In genomic region chr3:142338058-142338457, GRCm38 (mm10) we compare ENCODE assay signal across 22 mouse cellular contexts.
"Had no signal": no experiment of that assay in that cellular context is flagged by ENCODE, and none has a peak within 500 bp of the region (broad histone marks: within the 10 kb centered on the region; RNA-seq: fewer than 3 reads in every experiment).

No protein-coding gene starts in this region.

- H3K4me2 ChIP-seq: limb, embryonic 12.5 days; limb, embryonic 15.5 days; liver, embryonic 11.5 days; lung, embryonic 14.5 days; midbrain, embryonic 12.5 days; midbrain, embryonic 15.5 days; neural tube, embryonic 12.5 days; stomach, embryonic 15.5 days had no signal

- DNase-seq: left cerebral cortex, postnatal 4 days; liver, postnatal 0 days; lung, embryonic 14.5 days; retina, postnatal 1 day; right cerebral cortex, postnatal 25 days; spleen, adult 18-20 months; thymus, adult 2 months; thymus, postnatal 14 days; thymus, postnatal 4 days had no signal

- H3K27me3 ChIP-seq: midbrain, embryonic 12.5 days; midbrain, embryonic 15.5 days; neural tube, embryonic 12.5 days; stomach, embryonic 15.5 days had no signal

- H3K9me3 ChIP-seq: limb, embryonic 12.5 days; limb, embryonic 15.5 days; midbrain, embryonic 12.5 days; midbrain, embryonic 15.5 days; neural tube, embryonic 12.5 days; stomach, embryonic 15.5 days had no signal

- H3K36me3 ChIP-seq: limb, embryonic 12.5 days; limb, embryonic 15.5 days; midbrain, embryonic 12.5 days; midbrain, embryonic 15.5 days; neural tube, embryonic 12.5 days; stomach, embryonic 15.5 days had no signal

- H3K9ac ChIP-seq: limb, embryonic 12.5 days; limb, embryonic 15.5 days; liver, embryonic 14.5 days; liver, postnatal 0 days; lung, embryonic 14.5 days; midbrain, embryonic 12.5 days; midbrain, embryonic 15.5 days; neural tube, embryonic 12.5 days; stomach, embryonic 15.5 days had no signal

- H3K4me3 ChIP-seq: limb, embryonic 12.5 days; limb, embryonic 15.5 days; midbrain, embryonic 12.5 days; midbrain, embryonic 15.5 days; neural tube, embryonic 12.5 days; stomach, embryonic 15.5 days had no signal

- H3K4me1 ChIP-seq: limb, embryonic 12.5 days; midbrain, embryonic 15.5 days; neural tube, embryonic 12.5 days; stomach, embryonic 15.5 days had no signal

- H3K27ac ChIP-seq: kidney, postnatal 0 days; limb, embryonic 12.5 days; limb, embryonic 15.5 days; liver, embryonic 14.5 days; macrophage; midbrain, embryonic 12.5 days; midbrain, embryonic 15.5 days; neural tube, embryonic 12.5 days had no signal

- ATAC-seq: inflammation-experienced regulatory T-cells, adult 6 months; intestine, embryonic 16.5 days; liver, postnatal 0 days; lung, postnatal 0 days; midbrain, embryonic 15.5 days had no signal
